Mouse (Mus musculus): ENCODE data around the gene Ccdc162. TPM values are rescaled to one million over a fixed set of nuclear protein-coding genes. Genes with fewer than 3 reads are reported as not detected.
"Not testable (repeated sequence)": the region's sequence is repeated elsewhere in the genome, so short reads cannot be mapped to it uniquely, and the experiment has no call there.

The Ccdc162 gene
- polyA plus RNA-seq, 1 experiment from 2014 or later = 2.2 TPM

DNA sequence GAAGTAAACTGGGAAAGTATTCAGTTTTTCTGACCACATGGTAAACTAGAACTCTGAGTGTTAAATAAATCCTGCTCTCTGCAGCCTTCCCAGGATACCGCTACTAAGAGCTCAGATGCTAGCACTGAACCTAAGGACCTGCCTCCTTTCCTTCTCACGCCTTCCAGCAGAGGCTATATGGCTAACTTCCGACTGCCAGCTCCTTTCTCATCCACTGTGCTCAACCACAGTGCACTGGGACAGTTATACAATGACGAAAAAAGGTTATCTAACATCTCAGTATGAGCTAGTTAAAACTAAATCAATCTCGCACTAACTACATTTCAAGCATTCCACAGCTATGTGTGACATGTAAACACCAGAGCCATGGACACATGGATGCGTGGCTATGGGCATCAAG lies 41.2 kb downstream of the Ccdc162 start:
- no peaks in the 10 kb centered on the region for H3K9me3 ChIP-seq (ENCODE audit: low read length)

DNA sequence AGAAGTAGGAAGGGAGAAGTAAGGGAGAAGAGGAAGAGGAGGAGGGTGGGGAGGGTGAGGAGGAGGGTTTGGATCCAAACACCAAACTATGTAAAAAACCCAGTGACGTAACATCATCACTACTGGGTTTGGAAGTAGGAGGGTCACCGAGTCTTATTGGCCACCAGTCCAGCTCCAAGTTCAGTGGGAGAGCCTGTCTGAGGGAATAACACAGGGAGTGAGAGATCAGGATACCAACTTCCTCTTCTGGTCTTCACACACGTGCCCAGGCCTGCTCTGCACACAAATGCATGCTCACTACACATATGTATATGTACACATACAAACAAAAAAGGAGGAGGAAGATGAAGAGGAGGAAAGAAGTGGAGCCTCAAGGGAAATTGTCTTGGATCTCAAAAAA lies 42.1 kb downstream of the Ccdc162 start:
- Histone ChIP-seq H3K4me2 (replicated peaks; ENCODE audit: low read depth, low read length) (no peak overlapping the region), H3K27ac (ENCODE audit: low read length) (no peak overlapping the region), H3K27me3 (replicated peaks; ENCODE audit: insufficient read depth, low read length) (no peaks in the 10 kb centered on the region), H3K36me3 (ENCODE audit: insufficient read depth, low read length) (no peaks in the 10 kb centered on the region), H3K9ac (replicated peaks; ENCODE audit: low read depth) (no peak overlapping the region), H3K4me3 (ENCODE audit: low read depth, low read length) (no peak overlapping the region), H3K4me1 (ENCODE audit: insufficient read depth, low read depth, low read length) (no peaks in the 10 kb centered on the region), H3K9me3 (ENCODE audit: low read length) (no peaks in the 10 kb centered on the region)
- WGBS = 52% methylated on average over 3 of the region's 3 CpGs
- DNase-seq (ENCODE audit: low spot score) = no peak
- ATAC-seq = no peak
- TF ChIP-seq CTCF (IDR thresholded peaks at IDR 0.05) (no peak), EP300 (IDR thresholded peaks at IDR 0.05) (no peak)

More for the DNA sequence above, 41.2 kb downstream of the Ccdc162 start:
- WGBS = 24% methylated on average over 6 of the region's 6 CpGs
- TF ChIP-seq EP300 (IDR thresholded peaks at IDR 0.05) (no peak), CTCF (IDR thresholded peaks at IDR 0.05) (no peak)
- H3K4me2 ChIP-seq (replicated peaks; ENCODE audit: low read depth, low read length) = no peak overlapping the region
- no peaks in the 10 kb centered on the region for H3K4me1 ChIP-seq (ENCODE audit: insufficient read depth, low read depth, low read length)
- H3K27ac ChIP-seq (ENCODE audit: low read length) = no peak overlapping the region
- no peaks in the 10 kb centered on the region for H3K27me3 ChIP-seq (replicated peaks; ENCODE audit: insufficient read depth, low read length)
- no peaks in the 10 kb centered on the region for H3K36me3 ChIP-seq (ENCODE audit: insufficient read depth, low read length)
- no peak overlapping the region for H3K4me3 ChIP-seq (ENCODE audit: low read depth, low read length)
- peak; percentile 13 for DNase-seq (ENCODE audit: low spot score)
- H3K9ac ChIP-seq (replicated peaks; ENCODE audit: low read depth) = no peak overlapping the region
- ATAC-seq = no peak

DNA sequence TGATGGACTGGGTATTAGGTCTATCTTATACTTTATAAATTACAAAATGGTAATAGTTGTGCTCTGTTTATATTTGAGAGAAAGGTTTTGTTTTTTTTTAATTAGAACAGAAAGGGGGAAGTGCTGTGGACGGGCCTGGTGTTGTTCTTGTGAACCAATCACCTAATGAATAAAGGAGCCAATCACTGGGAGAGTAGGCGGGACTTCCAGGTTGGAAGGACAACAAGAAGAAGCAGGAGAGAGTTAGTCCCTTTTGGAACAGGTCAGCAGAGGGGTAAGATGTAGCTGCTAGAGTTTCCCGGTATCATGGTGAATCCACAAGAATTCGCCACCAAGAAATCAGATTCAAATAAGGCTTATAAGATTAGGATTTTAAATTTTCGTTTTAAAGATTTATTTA lies 46.2 kb downstream of the Ccdc162 start:
- TF ChIP-seq CTCF (IDR thresholded peaks at IDR 0.05) (no peak), EP300 (IDR thresholded peaks at IDR 0.05) (no peak)
- H3K9me3 ChIP-seq (ENCODE audit: low read length) = no peaks in the 10 kb centered on the region
- no peak overlapping the region for H3K4me2 ChIP-seq (replicated peaks; ENCODE audit: low read depth, low read length)
- no peaks in the 10 kb centered on the region for H3K36me3 ChIP-seq (ENCODE audit: insufficient read depth, low read length)
- H3K9ac ChIP-seq (replicated peaks; ENCODE audit: low read depth) = no peak overlapping the region
- H3K27ac ChIP-seq (ENCODE audit: low read length) = no peak overlapping the region
- WGBS = 71% methylated on average over 5 of the region's 5 CpGs
- no peak for DNase-seq (ENCODE audit: low spot score)
- no peaks in the 10 kb centered on the region for H3K27me3 ChIP-seq (replicated peaks; ENCODE audit: insufficient read depth, low read length)
- H3K4me1 ChIP-seq (ENCODE audit: insufficient read depth, low read depth, low read length) = no peaks in the 10 kb centered on the region
- no peak overlapping the region for H3K4me3 ChIP-seq (ENCODE audit: low read depth, low read length)
- ATAC-seq = no peak

DNA sequence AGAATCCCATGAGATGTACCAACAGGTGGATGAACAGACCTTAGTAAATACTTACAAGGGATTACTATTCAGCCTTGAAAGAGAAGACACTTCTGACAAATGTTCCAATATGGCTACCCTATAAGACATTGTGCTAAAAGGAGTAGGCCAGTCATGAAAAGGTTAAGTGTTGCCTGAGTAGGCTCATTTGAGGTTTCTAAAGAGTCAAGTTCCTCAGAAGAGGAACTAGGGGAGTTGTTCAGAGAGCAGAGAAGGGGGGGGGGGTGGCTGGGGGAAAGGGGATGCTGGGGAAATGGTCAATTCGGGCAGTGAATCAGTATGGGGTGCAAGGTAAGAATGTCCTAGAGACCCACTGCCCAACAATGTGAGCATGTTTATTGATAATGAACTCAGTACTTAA lies 50.9 kb downstream of the Ccdc162 start:
- H3K27ac ChIP-seq (ENCODE audit: low read length) = no peak overlapping the region
- no peaks in the 10 kb centered on the region for H3K36me3 ChIP-seq (ENCODE audit: insufficient read depth, low read length)
- no peak overlapping the region for H3K9ac ChIP-seq (replicated peaks; ENCODE audit: low read depth)
- TF ChIP-seq CTCF (IDR thresholded peaks at IDR 0.05) (no peak), EP300 (IDR thresholded peaks at IDR 0.05) (no peak)
- no peak for ATAC-seq
- no peak overlapping the region for H3K4me2 ChIP-seq (replicated peaks; ENCODE audit: low read depth, low read length)
- no peaks in the 10 kb centered on the region for H3K4me1 ChIP-seq (ENCODE audit: insufficient read depth, low read depth, low read length)
- DNase-seq (ENCODE audit: low spot score) = no peak
- no peaks in the 10 kb centered on the region for H3K27me3 ChIP-seq (replicated peaks; ENCODE audit: insufficient read depth, low read length)
- WGBS = 80% methylated on average over 1 of the region's 1 CpGs
- H3K9me3 ChIP-seq (ENCODE audit: low read length) = no peaks in the 10 kb centered on the region
- no peak overlapping the region for H3K4me3 ChIP-seq (ENCODE audit: low read depth, low read length)

DNA sequence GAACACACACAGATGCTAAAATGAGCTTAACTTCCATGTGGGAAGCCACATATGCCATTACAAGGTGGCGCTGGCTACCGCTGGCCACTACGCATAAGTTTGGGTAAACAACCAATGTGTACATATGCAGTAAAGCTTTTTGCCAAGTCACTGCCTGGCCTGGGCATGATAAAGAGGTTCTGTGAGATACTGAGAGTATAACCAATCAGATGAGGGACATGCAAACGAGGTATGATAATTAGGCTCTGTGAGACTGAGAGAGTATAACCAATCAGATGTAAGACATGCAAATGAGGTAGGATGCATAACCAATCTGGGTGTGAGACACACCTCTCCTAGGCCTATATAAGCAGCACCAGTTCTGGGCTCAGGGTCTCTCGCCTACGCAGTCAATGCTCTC lies 56.8 kb downstream of the Ccdc162 start:
- DNase-seq (ENCODE audit: low spot score); ATAC-seq; H3K9ac ChIP-seq (replicated peaks; ENCODE audit: low read depth); H3K27ac ChIP-seq (ENCODE audit: low read length); H3K4me2 ChIP-seq (replicated peaks; ENCODE audit: low read depth, low read length); H3K4me3 ChIP-seq (ENCODE audit: low read depth, low read length); H3K4me1 ChIP-seq (ENCODE audit: insufficient read depth, low read depth, low read length); H3K36me3 ChIP-seq (ENCODE audit: insufficient read depth, low read length); H3K27me3 ChIP-seq (replicated peaks; ENCODE audit: insufficient read depth, low read length); H3K9me3 ChIP-seq (ENCODE audit: low read length): not testable (repeated sequence)
- 82% methylated on average over 6 of the region's 6 CpGs for WGBS

DNA sequence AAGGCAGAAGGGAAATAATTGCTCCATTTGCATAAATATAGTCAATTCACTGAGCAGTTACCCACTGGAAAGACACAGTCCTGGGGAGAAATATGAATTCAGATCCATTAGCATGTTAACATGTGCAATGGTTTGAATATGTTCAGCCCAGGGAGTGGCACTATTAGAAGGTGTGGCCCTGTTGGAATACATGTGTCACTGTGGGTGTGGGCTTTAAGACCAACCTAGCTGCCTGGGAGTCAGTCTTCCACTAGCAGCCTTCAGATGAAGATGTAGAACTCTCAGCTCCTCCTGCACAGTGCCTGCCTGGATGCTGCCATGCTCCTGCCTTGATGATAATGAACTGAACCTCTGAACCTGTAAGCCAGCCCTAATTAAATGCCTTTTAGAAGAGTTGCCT lies 60.8 kb downstream of the Ccdc162 start:
- not testable (repeated sequence) for H3K27me3 ChIP-seq (replicated peaks; ENCODE audit: insufficient read depth, low read length); H3K4me3 ChIP-seq (ENCODE audit: low read depth, low read length); DNase-seq (ENCODE audit: low spot score); H3K4me1 ChIP-seq (ENCODE audit: insufficient read depth, low read depth, low read length); ATAC-seq; H3K9me3 ChIP-seq (ENCODE audit: low read length); H3K4me2 ChIP-seq (replicated peaks; ENCODE audit: low read depth, low read length); H3K27ac ChIP-seq (ENCODE audit: low read length); H3K9ac ChIP-seq (replicated peaks; ENCODE audit: low read depth); H3K36me3 ChIP-seq (ENCODE audit: insufficient read depth, low read length)

DNA sequence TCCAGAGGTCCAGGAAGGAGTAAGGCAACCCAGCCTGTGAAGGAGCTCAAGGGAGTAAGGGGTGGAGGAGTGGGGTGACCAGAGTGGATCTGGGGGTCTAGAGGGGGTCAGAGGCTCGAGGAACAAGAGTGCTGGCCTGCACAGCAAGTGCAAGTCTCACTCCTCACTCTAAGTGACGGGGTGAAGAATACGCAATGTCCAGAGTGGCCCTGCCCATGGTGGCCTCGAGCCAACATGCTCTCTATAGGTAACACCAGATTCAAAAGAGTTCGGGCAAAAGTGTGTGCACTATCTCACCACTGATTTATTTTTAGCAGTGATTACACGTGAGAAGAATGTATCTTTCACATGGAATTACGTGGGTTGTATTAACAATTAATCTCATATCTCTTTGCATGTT lies 63.4 kb downstream of the Ccdc162 start:
- Histone ChIP-seq H3K9me3 (ENCODE audit: low read length) (no peaks in the 10 kb centered on the region), H3K27me3 (replicated peaks; ENCODE audit: insufficient read depth, low read length) (no peaks in the 10 kb centered on the region), H3K27ac (ENCODE audit: low read length) (no peak overlapping the region; the same call in 1 of the 2 replicates), H3K4me1 (ENCODE audit: insufficient read depth, low read depth, low read length) (peaks cover 6% of the 10 kb centered on the region; the same call in 1 of the 2 replicates), H3K4me2 (replicated peaks; ENCODE audit: low read depth, low read length) (peak overlapping the region; percentile 57), H3K9ac (replicated peaks; ENCODE audit: low read depth) (no peak overlapping the region), H3K36me3 (ENCODE audit: insufficient read depth, low read length) (no peaks in the 10 kb centered on the region), H3K4me3 (ENCODE audit: low read depth, low read length) (no peak overlapping the region)
- peak; percentile 51 for DNase-seq (ENCODE audit: low spot score)
- ATAC-seq = peak; percentile 54
- no peak for TF ChIP-seq EP300 (IDR thresholded peaks at IDR 0.05)
- TF ChIP-seq CTCF (IDR thresholded peaks at IDR 0.05) = no peak
- 23% methylated on average over 7 of the region's 7 CpGs for WGBS

Data from lung, postnatal 0 days (tissue).